Mouse (Mus musculus): ENCODE data around the gene Bptf. TPM values are rescaled to one million over a fixed set of nuclear protein-coding genes. Genes with fewer than 3 reads are reported as not detected.
A peak's percentile ranks its signal among the peaks of the same experiment; 100 is the strongest.
"Not testable (repeated sequence)": the region's sequence is repeated elsewhere in the genome, so short reads cannot be mapped to it uniquely, and the experiment has no call there.

The Bptf gene
- polyA plus RNA-seq, 1 experiment from 2014 or later = 34.8 TPM

GRCm38 (mm10) chr11:107060941-107061340, 71.0 kb downstream of the Bptf start:
- H3K36me3 ChIP-seq (ENCODE audit: control insufficient read depth, insufficient read depth, low read length) = peaks cover 97% of the 10 kb centered on the region
- H3K4me1 ChIP-seq (ENCODE audit: control insufficient read depth, insufficient read depth, low read length) = no peaks in the 10 kb centered on the region
- 67% methylated on average over 1 of the region's 1 CpGs for WGBS
- H3K9ac ChIP-seq (ENCODE audit: low read depth, low read length) = no peak overlapping the region
- no peak overlapping the region for H3K27ac ChIP-seq (replicated peaks; ENCODE audit: low read depth, low read length)
- no peak for DNase-seq (ENCODE audit: low spot score)
- no peak overlapping the region for H3K4me2 ChIP-seq (ENCODE audit: low read depth, low read length)
- no peak for ATAC-seq (ENCODE audit: low read depth)
- no peaks in the 10 kb centered on the region for H3K27me3 ChIP-seq (replicated peaks; ENCODE audit: control insufficient read depth, insufficient read depth, low read length)
- H3K4me3 ChIP-seq (ENCODE audit: low read depth, low read length) = no peak overlapping the region
- no peaks in the 10 kb centered on the region for H3K9me3 ChIP-seq (ENCODE audit: control insufficient read depth, low read length)

- H3K4me1 ChIP-seq (ENCODE audit: control insufficient read depth, insufficient read depth, low read length) = not testable (repeated sequence)
Observed at GRCm38 (mm10) chr11:107059634-107060033, 72.3 kb downstream of the Bptf start.

GRCm38 (mm10) chr11:107057391-107057790, 74.5 kb downstream of the Bptf start:
- Histone ChIP-seq H3K9me3 (ENCODE audit: control insufficient read depth, low read length) (no peaks in the 10 kb centered on the region), H3K4me3 (ENCODE audit: low read depth, low read length) (no peak overlapping the region), H3K27ac (replicated peaks; ENCODE audit: low read depth, low read length) (no peak overlapping the region), H3K4me1 (ENCODE audit: control insufficient read depth, insufficient read depth, low read length) (no peaks in the 10 kb centered on the region), H3K27me3 (replicated peaks; ENCODE audit: control insufficient read depth, insufficient read depth, low read length) (no peaks in the 10 kb centered on the region), H3K9ac (ENCODE audit: low read depth, low read length) (no peak overlapping the region), H3K4me2 (ENCODE audit: low read depth, low read length) (no peak overlapping the region), H3K36me3 (ENCODE audit: control insufficient read depth, insufficient read depth, low read length) (peaks cover 98% of the 10 kb centered on the region)
- DNase-seq (ENCODE audit: low spot score) (no peak), ATAC-seq (ENCODE audit: low read depth) (no peak)
- WGBS = 91% methylated on average over 6 of the region's 6 CpGs

More at GRCm38 (mm10) chr11:107059634-107060033, 72.3 kb downstream of the Bptf start:
- H3K27me3 ChIP-seq (replicated peaks; ENCODE audit: control insufficient read depth, insufficient read depth, low read length); DNase-seq (ENCODE audit: low spot score); H3K27ac ChIP-seq (replicated peaks; ENCODE audit: low read depth, low read length); H3K4me2 ChIP-seq (ENCODE audit: low read depth, low read length); H3K9ac ChIP-seq (ENCODE audit: low read depth, low read length); ATAC-seq (ENCODE audit: low read depth); H3K9me3 ChIP-seq (ENCODE audit: control insufficient read depth, low read length); H3K4me3 ChIP-seq (ENCODE audit: low read depth, low read length): not testable (repeated sequence)
- H3K36me3 ChIP-seq (ENCODE audit: control insufficient read depth, insufficient read depth, low read length) = peaks cover 97% of the 10 kb centered on the region
- WGBS = 96% methylated on average over 3 of the region's 3 CpGs

GRCm38 (mm10) chr11:107054870-107055269, 77.1 kb downstream of the Bptf start:
- H3K4me3 ChIP-seq (ENCODE audit: low read depth, low read length) = no peak overlapping the region
- DNase-seq (ENCODE audit: low spot score) (no peak), ATAC-seq (ENCODE audit: low read depth) (no peak)
- no peaks in the 10 kb centered on the region for H3K9me3 ChIP-seq (ENCODE audit: control insufficient read depth, low read length)
- H3K9ac ChIP-seq (ENCODE audit: low read depth, low read length) = no peak overlapping the region
- 97% methylated on average over 6 of the region's 6 CpGs for WGBS
- no peak overlapping the region for H3K4me2 ChIP-seq (ENCODE audit: low read depth, low read length)
- no peak overlapping the region for H3K27ac ChIP-seq (replicated peaks; ENCODE audit: low read depth, low read length)
- H3K4me1 ChIP-seq (ENCODE audit: control insufficient read depth, insufficient read depth, low read length) = no peaks in the 10 kb centered on the region
- H3K36me3 ChIP-seq (ENCODE audit: control insufficient read depth, insufficient read depth, low read length) = peaks cover 83% of the 10 kb centered on the region
- H3K27me3 ChIP-seq (replicated peaks; ENCODE audit: control insufficient read depth, insufficient read depth, low read length) = no peaks in the 10 kb centered on the region

- H3K36me3 ChIP-seq (ENCODE audit: control insufficient read depth, insufficient read depth, low read length) = peaks cover 55% of the 10 kb centered on the region
Observed at GRCm38 (mm10) chr11:107046766-107047620, 84.9 kb downstream of the Bptf start.

GRCm38 (mm10) chr11:107045546-107045945, 86.4 kb downstream of the Bptf start:
- H3K36me3 ChIP-seq (ENCODE audit: control insufficient read depth, insufficient read depth, low read length) = peaks cover 64% of the 10 kb centered on the region
- no peak for DNase-seq (ENCODE audit: low spot score)
- no peak overlapping the region for H3K4me3 ChIP-seq (ENCODE audit: low read depth, low read length)
- H3K4me1 ChIP-seq (ENCODE audit: control insufficient read depth, insufficient read depth, low read length) = no peaks in the 10 kb centered on the region
- H3K27me3 ChIP-seq (replicated peaks; ENCODE audit: control insufficient read depth, insufficient read depth, low read length) = no peaks in the 10 kb centered on the region
- WGBS = 89% methylated on average over 4 of the region's 4 CpGs
- H3K4me2 ChIP-seq (ENCODE audit: low read depth, low read length) = no peak overlapping the region
- H3K27ac ChIP-seq (replicated peaks; ENCODE audit: low read depth, low read length) = no peak overlapping the region
- no peak overlapping the region for H3K9ac ChIP-seq (ENCODE audit: low read depth, low read length)
- H3K9me3 ChIP-seq (ENCODE audit: control insufficient read depth, low read length) = no peaks in the 10 kb centered on the region
- ATAC-seq (ENCODE audit: low read depth) = no peak

More at GRCm38 (mm10) chr11:107046766-107047620, 84.9 kb downstream of the Bptf start:
- no peak overlapping the region for H3K9ac ChIP-seq (ENCODE audit: low read depth, low read length)
- no peak overlapping the region for H3K4me2 ChIP-seq (ENCODE audit: low read depth, low read length)
- no peaks in the 10 kb centered on the region for H3K27me3 ChIP-seq (replicated peaks; ENCODE audit: control insufficient read depth, insufficient read depth, low read length)
- H3K4me3 ChIP-seq (ENCODE audit: low read depth, low read length) = no peak overlapping the region
- no peaks in the 10 kb centered on the region for H3K9me3 ChIP-seq (ENCODE audit: control insufficient read depth, low read length)
- H3K4me1 ChIP-seq (ENCODE audit: control insufficient read depth, insufficient read depth, low read length) = no peaks in the 10 kb centered on the region
- 91% methylated on average over 15 of the region's 15 CpGs for WGBS
- no peak for DNase-seq (ENCODE audit: low spot score)
- no peak overlapping the region for H3K27ac ChIP-seq (replicated peaks; ENCODE audit: low read depth, low read length)
- no peak for ATAC-seq (ENCODE audit: low read depth)

- peak; percentile 72 for DNase-seq (ENCODE audit: low spot score)
- no peak overlapping the region for H3K27ac ChIP-seq (replicated peaks; ENCODE audit: low read depth, low read length)
Observed at GRCm38 (mm10) chr11:107044321-107044720, 87.6 kb downstream of the Bptf start.

GRCm38 (mm10) chr11:107043361-107043760, 88.6 kb downstream of the Bptf start:
- H3K36me3 ChIP-seq (ENCODE audit: control insufficient read depth, insufficient read depth, low read length) = peaks cover 86% of the 10 kb centered on the region
- no peaks in the 10 kb centered on the region for H3K27me3 ChIP-seq (replicated peaks; ENCODE audit: control insufficient read depth, insufficient read depth, low read length)
- H3K9ac ChIP-seq (ENCODE audit: low read depth, low read length) = no peak overlapping the region
- WGBS = 93% methylated on average over 10 of the region's 11 CpGs
- ATAC-seq (ENCODE audit: low read depth) = no peak
- no peak overlapping the region for H3K4me2 ChIP-seq (ENCODE audit: low read depth, low read length)
- no peaks in the 10 kb centered on the region for H3K9me3 ChIP-seq (ENCODE audit: control insufficient read depth, low read length)
- H3K27ac ChIP-seq (replicated peaks; ENCODE audit: low read depth, low read length) = no peak overlapping the region
- no peak overlapping the region for H3K4me3 ChIP-seq (ENCODE audit: low read depth, low read length)
- no peaks in the 10 kb centered on the region for H3K4me1 ChIP-seq (ENCODE audit: control insufficient read depth, insufficient read depth, low read length)
- no peak for DNase-seq (ENCODE audit: low spot score)

More at GRCm38 (mm10) chr11:107044321-107044720, 87.6 kb downstream of the Bptf start:
- ATAC-seq (ENCODE audit: low read depth) = peak; percentile 67; the same call in 1 of the 2 replicates
- Histone ChIP-seq H3K9ac (ENCODE audit: low read depth, low read length) (no peak overlapping the region), H3K27me3 (replicated peaks; ENCODE audit: control insufficient read depth, insufficient read depth, low read length) (no peaks in the 10 kb centered on the region), H3K4me1 (ENCODE audit: control insufficient read depth, insufficient read depth, low read length) (no peaks in the 10 kb centered on the region), H3K36me3 (ENCODE audit: control insufficient read depth, insufficient read depth, low read length) (peaks cover 76% of the 10 kb centered on the region), H3K9me3 (ENCODE audit: control insufficient read depth, low read length) (no peaks in the 10 kb centered on the region), H3K4me2 (ENCODE audit: low read depth, low read length) (no peak overlapping the region), H3K4me3 (ENCODE audit: low read depth, low read length) (no peak overlapping the region)
- WGBS = 55% methylated on average over 5 of the region's 5 CpGs

- no peak overlapping the region for H3K27ac ChIP-seq (replicated peaks; ENCODE audit: low read depth, low read length)
- no peaks in the 10 kb centered on the region for H3K9me3 ChIP-seq (ENCODE audit: control insufficient read depth, low read length)
- no peak overlapping the region for H3K4me2 ChIP-seq (ENCODE audit: low read depth, low read length)
- no peak for DNase-seq (ENCODE audit: low spot score)
- H3K4me3 ChIP-seq (ENCODE audit: low read depth, low read length) = no peak overlapping the region
- peaks cover 90% of the 10 kb centered on the region for H3K36me3 ChIP-seq (ENCODE audit: control insufficient read depth, insufficient read depth, low read length)
- no peaks in the 10 kb centered on the region for H3K4me1 ChIP-seq (ENCODE audit: control insufficient read depth, insufficient read depth, low read length)
- ATAC-seq (ENCODE audit: low read depth) = no peak
- WGBS = 92% methylated on average over 3 of the region's 3 CpGs
- no peak overlapping the region for H3K9ac ChIP-seq (ENCODE audit: low read depth, low read length)
- H3K27me3 ChIP-seq (replicated peaks; ENCODE audit: control insufficient read depth, insufficient read depth, low read length) = no peaks in the 10 kb centered on the region
Observed at GRCm38 (mm10) chr11:107041396-107041795, 90.5 kb downstream of the Bptf start.

Data from embryonic facial prominence, embryonic 14.5 days (tissue).